Comparison of ENCODE assay signal across 8 mouse cellular contexts in the genomic region with DNA sequence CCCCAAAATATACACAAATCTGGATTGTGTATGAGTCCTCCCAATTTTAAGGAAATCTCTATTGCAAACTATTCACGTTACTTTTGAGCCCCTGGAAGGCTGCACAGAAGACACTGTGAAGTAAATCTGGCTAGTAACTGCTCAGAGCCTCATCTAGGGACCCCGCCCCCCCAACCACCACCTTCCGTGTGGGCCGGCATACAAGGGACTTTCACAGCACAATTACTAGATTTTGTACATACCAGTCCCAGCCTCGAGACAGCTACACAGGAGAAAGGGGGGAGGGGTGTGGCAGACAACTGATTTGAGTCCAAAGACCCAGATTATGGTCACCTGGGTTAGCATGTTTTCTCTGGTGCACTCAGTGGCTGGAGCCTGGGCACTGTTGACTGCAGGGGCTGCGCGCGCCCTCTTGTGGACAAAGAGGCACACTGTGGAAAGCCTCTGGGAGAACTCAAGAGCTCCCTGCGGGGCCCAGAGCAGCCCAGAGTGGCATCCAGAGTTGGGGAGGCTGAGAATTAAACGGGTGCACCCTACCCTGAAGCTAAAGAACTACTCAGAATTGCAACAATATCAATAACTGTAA. TPM values are rescaled to one million over a fixed set of nuclear protein-coding genes. Genes with fewer than 3 reads are reported as not detected.
A peak's percentile ranks its signal among the peaks of the same experiment; 100 is the strongest.
DNase-seq lines count a peak whose midpoint lies in the region; ATAC-seq lines count a peak whose summit lies in the region.

No protein-coding gene starts in this region.

- peak; percentile 98 for ATAC-seq in frontal cortex, adult (ENCODE audit: low TSS enrichment)
- ATAC-seq in hindbrain, embryonic 14.5 days (ENCODE audit: low FRiP score): peak; percentile 79
- ATAC-seq in megakaryocyte-erythroid progenitor cell, adult 5-6 weeks (replicated peaks; ENCODE audit: low FRiP score, low TSS enrichment, poor library complexity, severe bottlenecking): peak; percentile 96

- H3K36me3 ChIP-seq in hindbrain, embryonic 14.5 days (replicated peaks; ENCODE audit: control insufficient read depth, insufficient read depth): no peaks in the 10 kb centered on the region

- H3K9me3 ChIP-seq in hindbrain, embryonic 14.5 days (ENCODE audit: control insufficient read depth, low read length): no peaks in the 10 kb centered on the region

- peak; percentile 9 for DNase-seq in T-cell, adult 2 months (ENCODE audit: low spot score)
- DNase-seq in cerebellum, adult 9-11 months: peak; percentile 32
- DNase-seq in hindbrain, embryonic 14.5 days (ENCODE audit: low spot score): peak; percentile 81
- peak; percentile 54 for DNase-seq in left cerebral cortex, adult 11 months (ENCODE audit: low spot score)
- peak; percentile 66 for DNase-seq in right cerebral cortex, postnatal 25 days
- DNase-seq in urinary bladder, postnatal 4 days (ENCODE audit: low spot score in 2 of 2): peak; percentile 52 to 76

- H3K4me2 ChIP-seq in hindbrain, embryonic 14.5 days (replicated peaks): no peak overlapping the region

- WGBS in hindbrain, embryonic 14.5 days: 27% methylated on average over 10 of the region's 10 CpGs

- no peak overlapping the region for H3K9ac ChIP-seq in hindbrain, embryonic 14.5 days

- no peak overlapping the region for H3K4me3 ChIP-seq in hindbrain, embryonic 14.5 days (replicated peaks; ENCODE audit: low read length)

- H3K27me3 ChIP-seq in hindbrain, embryonic 14.5 days (ENCODE audit: control insufficient read depth, insufficient read depth, low read length): no peaks in the 10 kb centered on the region

- H3K4me1 ChIP-seq in hindbrain, embryonic 14.5 days (replicated peaks; ENCODE audit: control insufficient read depth, insufficient read depth, low read length): no peaks in the 10 kb centered on the region

- no peak overlapping the region for H3K27ac ChIP-seq in hindbrain, embryonic 14.5 days

RNA-seq across cellular contexts. Expression of a gene that starts 33.8 kb away (rescaled TPM):
- polyA plus RNA-seq in hindbrain, embryonic 14.5 days (2014; fragmentation: Nextera tagmentation; extraction: Ambion mirVana): 146 and 149 TPM in 2 replicates
- total RNA-seq in megakaryocyte-erythroid progenitor cell, adult 5-6 weeks (2014; fragmentation: Nextera tagmentation): 6.9 and 12.2 TPM in 2 replicates
- 8.6 and 10.4 TPM in 2 replicates for total RNA-seq in megakaryocyte-erythroid progenitor cell, adult 5-6 weeks (2017)

Comparison
In these comparisons a context has a peak if more than half of its experiments do, and no peak if none do; other contexts are left out.
1. DNase-seq: peak in every context shown above with its lines; median percentile 81 in hindbrain, embryonic 14.5 days; 66 in right cerebral cortex, postnatal 25 days; 64 in urinary bladder, postnatal 4 days; 54 in left cerebral cortex, adult 11 months; 32 in cerebellum, adult 9-11 months; 9 in T-cell, adult 2 months.